26 mouse cellular contexts compared by ENCODE assay signal in genomic region chr4:33659766-33660165, GRCm38 (mm10).
"Had no signal": no experiment of that assay in that cellular context is flagged by ENCODE, and none has a peak within 500 bp of the region (broad histone marks: within the 10 kb centered on the region; RNA-seq: fewer than 3 reads in every experiment).

No protein-coding gene starts in this region.

- H3K36me3 ChIP-seq: embryonic facial prominence, embryonic 10.5 days; embryonic facial prominence, embryonic 12.5 days; embryonic facial prominence, embryonic 13.5 days; embryonic facial prominence, embryonic 15.5 days; forebrain, embryonic 10.5 days; forebrain, embryonic 12.5 days; forebrain, embryonic 15.5 days had no signal

- DNase-seq: cerebellum, adult 2 months; cerebellum, adult 8-10 months; cerebellum, adult 9-10 months; cerebellum, adult 9-11 months; cerebellum, postnatal 10 days; cerebellum, postnatal 14 days; cerebellum, postnatal 25 days; cerebellum, postnatal 36 days; embryo, embryonic 11 days; forebrain, postnatal 0 days; gastrocnemius, adult 2 months; gastrocnemius, postnatal 10 days; gastrocnemius, postnatal 14 days; gastrocnemius, postnatal 25 days; gastrocnemius, postnatal 36 days; heart, adult 18-20 months; heart, adult 2 months had no signal

- H3K4me2 ChIP-seq: embryonic facial prominence, embryonic 12.5 days; embryonic facial prominence, embryonic 13.5 days; embryonic facial prominence, embryonic 15.5 days; forebrain, embryonic 12.5 days; forebrain, embryonic 13.5 days; forebrain, embryonic 15.5 days had no signal

- H3K27me3 ChIP-seq: embryonic facial prominence, embryonic 12.5 days; embryonic facial prominence, embryonic 13.5 days; embryonic facial prominence, embryonic 15.5 days; forebrain, embryonic 12.5 days; forebrain, embryonic 13.5 days; forebrain, embryonic 15.5 days had no signal

- H3K4me1 ChIP-seq: embryonic facial prominence, embryonic 12.5 days had no signal

- H3K4me3 ChIP-seq: embryonic facial prominence, embryonic 10.5 days; embryonic facial prominence, embryonic 12.5 days; embryonic facial prominence, embryonic 13.5 days; embryonic facial prominence, embryonic 15.5 days; erythroblast, embryonic 14.5 days; forebrain, embryonic 10.5 days; forebrain, embryonic 12.5 days; forebrain, embryonic 13.5 days; forebrain, embryonic 15.5 days; gastrocnemius, adult 2 months; heart, adult 2 months had no signal

- H3K27ac ChIP-seq: embryonic facial prominence, embryonic 10.5 days; embryonic facial prominence, embryonic 12.5 days; embryonic facial prominence, embryonic 13.5 days; embryonic facial prominence, embryonic 15.5 days; forebrain, embryonic 10.5 days; forebrain, embryonic 12.5 days; forebrain, embryonic 13.5 days; forebrain, embryonic 15.5 days; gastrocnemius, adult 2 months; heart, adult 2 months had no signal

- H3K9me3 ChIP-seq: embryonic facial prominence, embryonic 10.5 days; embryonic facial prominence, embryonic 12.5 days; embryonic facial prominence, embryonic 13.5 days; embryonic facial prominence, embryonic 15.5 days; forebrain, embryonic 10.5 days; forebrain, embryonic 12.5 days; forebrain, embryonic 13.5 days; forebrain, embryonic 15.5 days had no signal
